Mouse (Mus musculus): ENCODE results near the gene Ltb4r2. TPM values are rescaled to one million over a fixed set of nuclear protein-coding genes. Genes with fewer than 3 reads are reported as not detected.
A peak's percentile ranks its signal among the peaks of the same experiment; 100 is the strongest.

Gene Ltb4r2
- polyA plus RNA-seq, 1 experiment, result 0.07 TPM

DNA sequence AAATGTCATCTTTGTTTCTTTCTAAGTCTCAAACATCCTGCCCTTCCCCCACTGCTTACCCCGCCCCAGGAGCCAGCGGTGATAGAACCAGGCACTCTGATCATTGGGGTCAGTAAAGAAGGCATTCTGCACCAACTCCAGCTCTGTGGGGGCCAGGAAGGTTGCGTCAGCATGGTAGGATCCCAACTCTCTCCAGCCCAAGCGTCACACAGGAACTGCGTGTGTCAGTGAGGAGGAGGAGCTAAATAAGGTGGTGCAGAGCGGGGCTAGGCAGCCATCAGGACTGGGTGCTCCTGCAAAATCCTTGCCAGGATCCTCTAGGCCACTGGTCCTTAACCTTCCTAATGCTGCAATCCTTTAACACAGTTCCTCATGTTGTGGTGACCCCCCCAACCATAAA, 41.5 kb upstream of the Ltb4r2 start:
- no peak overlapping the region for H3K27ac ChIP-seq (ENCODE audit: control insufficient read depth, insufficient read depth, low read depth, low read length)
- no peaks in the 10 kb centered on the region for H3K27me3 ChIP-seq (ENCODE audit: control insufficient read depth, insufficient read depth, low read length)
- no peak for TF ChIP-seq POLR2A (IDR thresholded peaks at IDR 0.05; ENCODE audit: control insufficient read depth, low read depth, low read length)
- TF ChIP-seq CTCF (IDR thresholded peaks at IDR 0.05; ENCODE audit: control insufficient read depth, insufficient read depth, insufficient replicate concordance, low read depth, low read length), result no peak
- no peaks in the 10 kb centered on the region for H3K36me3 ChIP-seq (ENCODE audit: control insufficient read depth, insufficient read depth, low read length)
- H3K4me3 ChIP-seq (ENCODE audit: control insufficient read depth, low read depth, low read length), result no peak overlapping the region
- peaks cover 4% of the 10 kb centered on the region for H3K4me1 ChIP-seq (ENCODE audit: control insufficient read depth, insufficient read depth, low read length)

- Histone ChIP-seq H3K4me3 (ENCODE audit: control insufficient read depth, low read depth, low read length) (no peak overlapping the region), H3K36me3 (ENCODE audit: control insufficient read depth, insufficient read depth, low read length) (no peaks in the 10 kb centered on the region), H3K4me1 (ENCODE audit: control insufficient read depth, insufficient read depth, low read length) (peaks cover 4% of the 10 kb centered on the region), H3K27me3 (ENCODE audit: control insufficient read depth, insufficient read depth, low read length) (no peaks in the 10 kb centered on the region), H3K27ac (ENCODE audit: control insufficient read depth, insufficient read depth, low read depth, low read length) (no peak overlapping the region)
- TF ChIP-seq CTCF (IDR thresholded peaks at IDR 0.05; ENCODE audit: control insufficient read depth, insufficient read depth, insufficient replicate concordance, low read depth, low read length) (no peak), POLR2A (IDR thresholded peaks at IDR 0.05; ENCODE audit: control insufficient read depth, low read depth, low read length) (no peak)
Measured at GRCm38 (mm10) chr14:55720666-55721065, 40.6 kb upstream of the Ltb4r2 start.

GRCm38 (mm10) chr14:55721076-55721475, 40.2 kb upstream of the Ltb4r2 start:
- Histone ChIP-seq H3K27me3 (ENCODE audit: control insufficient read depth, insufficient read depth, low read length) (no peaks in the 10 kb centered on the region), H3K4me1 (ENCODE audit: control insufficient read depth, insufficient read depth, low read length) (peaks cover 4% of the 10 kb centered on the region), H3K27ac (ENCODE audit: control insufficient read depth, insufficient read depth, low read depth, low read length) (no peak overlapping the region), H3K36me3 (ENCODE audit: control insufficient read depth, insufficient read depth, low read length) (no peaks in the 10 kb centered on the region), H3K4me3 (ENCODE audit: control insufficient read depth, low read depth, low read length) (no peak overlapping the region)
- TF ChIP-seq POLR2A (IDR thresholded peaks at IDR 0.05; ENCODE audit: control insufficient read depth, low read depth, low read length) (no peak), CTCF (IDR thresholded peaks at IDR 0.05; ENCODE audit: control insufficient read depth, insufficient read depth, insufficient replicate concordance, low read depth, low read length) (no peak)

DNA sequence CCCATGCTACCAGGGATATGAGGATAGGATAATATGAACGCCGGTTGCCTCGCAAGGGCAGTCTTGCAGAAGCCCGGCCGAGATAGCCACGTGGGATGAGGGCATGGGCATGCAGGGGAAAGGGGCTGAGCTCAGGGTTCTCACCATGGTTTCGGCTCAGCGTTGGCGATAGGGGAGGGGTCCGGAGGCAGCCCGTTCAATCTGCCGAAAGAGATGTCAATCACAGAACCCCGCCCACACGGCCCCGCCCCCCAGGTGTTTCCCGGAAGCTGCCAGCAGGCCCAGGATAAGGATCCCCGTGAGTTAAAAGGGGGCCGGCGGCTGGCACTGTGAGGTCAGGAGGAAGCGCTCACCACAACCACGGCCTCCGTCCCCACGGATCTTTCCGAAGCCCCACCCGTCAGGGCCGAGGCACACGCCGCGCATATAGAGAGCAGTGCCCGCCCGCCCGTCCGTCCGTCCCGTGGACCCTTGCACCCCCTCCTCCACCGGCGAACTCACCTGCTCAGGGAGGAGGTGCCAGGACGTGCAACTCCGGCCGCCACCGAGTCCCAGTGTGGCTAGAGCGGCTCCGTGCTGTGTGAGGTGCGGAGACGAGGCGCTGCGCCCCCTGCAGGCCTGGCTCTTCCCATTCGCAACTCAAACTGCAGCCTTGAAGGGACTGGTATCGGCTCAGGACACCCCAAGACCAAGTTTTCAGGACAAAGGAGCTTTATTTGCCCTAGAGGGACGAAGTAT, 39.4 kb upstream of the Ltb4r2 start, which contains the start of gene Rabggta:
Rabggta (minus strand) TSS at position 564 of the 738 bp plus-strand sequence.
- TF ChIP-seq POLR2A (IDR thresholded peaks at IDR 0.05; ENCODE audit: control insufficient read depth, low read depth, low read length), result peak; percentile 39
- TF ChIP-seq CTCF (IDR thresholded peaks at IDR 0.05; ENCODE audit: control insufficient read depth, insufficient read depth, insufficient replicate concordance, low read depth, low read length), result peak; percentile 97
- H3K4me3 ChIP-seq (ENCODE audit: control insufficient read depth, low read depth, low read length), result peak within 1 kb of the TSS; percentile 92
- peaks cover 4% of the 10 kb centered on the region for H3K4me1 ChIP-seq (ENCODE audit: control insufficient read depth, insufficient read depth, low read length)
- H3K27me3 ChIP-seq (ENCODE audit: control insufficient read depth, insufficient read depth, low read length), result no peaks in the 10 kb centered on the region
- no peaks in the 10 kb centered on the region for H3K36me3 ChIP-seq (ENCODE audit: control insufficient read depth, insufficient read depth, low read length)
- peak within 1 kb of the TSS; percentile 32; the same call in 1 of the 2 replicates for H3K27ac ChIP-seq (ENCODE audit: control insufficient read depth, insufficient read depth, low read depth, low read length)

DNA sequence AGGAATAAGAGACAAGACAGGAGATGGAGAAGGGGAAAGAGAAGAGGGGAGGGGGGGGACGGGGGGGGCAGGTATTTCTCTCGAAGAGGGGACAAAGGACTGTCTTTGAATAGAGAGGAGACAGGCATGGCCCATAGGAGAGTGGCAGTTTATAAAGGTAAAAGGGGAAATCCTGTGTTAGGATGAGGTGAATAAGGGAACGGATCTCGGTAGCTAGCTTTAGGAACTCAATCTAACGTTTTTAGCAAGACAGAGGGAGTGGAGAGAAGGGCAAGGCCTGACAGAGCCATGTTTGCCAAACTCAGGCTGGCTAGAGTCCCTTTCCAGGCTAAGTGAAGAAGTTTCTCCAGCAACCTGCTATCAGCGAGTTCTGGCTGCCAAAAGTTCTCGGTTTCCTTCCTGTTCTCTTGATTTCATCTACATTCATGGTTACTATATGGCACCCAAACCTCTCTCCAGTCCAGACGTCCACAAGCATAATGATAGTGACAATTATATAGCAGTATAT, 38.7 kb upstream of the Ltb4r2 start:
- Histone ChIP-seq H3K4me3 (ENCODE audit: control insufficient read depth, low read depth, low read length) (no peak overlapping the region), H3K4me1 (ENCODE audit: control insufficient read depth, insufficient read depth, low read length) (peaks cover 4% of the 10 kb centered on the region), H3K27me3 (ENCODE audit: control insufficient read depth, insufficient read depth, low read length) (no peaks in the 10 kb centered on the region), H3K36me3 (ENCODE audit: control insufficient read depth, insufficient read depth, low read length) (no peaks in the 10 kb centered on the region), H3K27ac (ENCODE audit: control insufficient read depth, insufficient read depth, low read depth, low read length) (0 out of 2 replicates have a peak overlapping the region, but pooled peaks have one; percentile 16)
- TF ChIP-seq CTCF (IDR thresholded peaks at IDR 0.05; ENCODE audit: control insufficient read depth, insufficient read depth, insufficient replicate concordance, low read depth, low read length) (no peak), POLR2A (IDR thresholded peaks at IDR 0.05; ENCODE audit: control insufficient read depth, low read depth, low read length) (no peak)

- H3K27ac ChIP-seq (ENCODE audit: control insufficient read depth, insufficient read depth, low read depth, low read length), result no peak overlapping the region
- H3K36me3 ChIP-seq (ENCODE audit: control insufficient read depth, insufficient read depth, low read length), result no peaks in the 10 kb centered on the region
- TF ChIP-seq POLR2A (IDR thresholded peaks at IDR 0.05; ENCODE audit: control insufficient read depth, low read depth, low read length), result no peak
- no peak overlapping the region for H3K4me3 ChIP-seq (ENCODE audit: control insufficient read depth, low read depth, low read length)
- H3K27me3 ChIP-seq (ENCODE audit: control insufficient read depth, insufficient read depth, low read length), result no peaks in the 10 kb centered on the region
- peaks cover 4% of the 10 kb centered on the region for H3K4me1 ChIP-seq (ENCODE audit: control insufficient read depth, insufficient read depth, low read length)
Measured at GRCm38 (mm10) chr14:55723433-55723832, 37.8 kb upstream of the Ltb4r2 start.

DNA sequence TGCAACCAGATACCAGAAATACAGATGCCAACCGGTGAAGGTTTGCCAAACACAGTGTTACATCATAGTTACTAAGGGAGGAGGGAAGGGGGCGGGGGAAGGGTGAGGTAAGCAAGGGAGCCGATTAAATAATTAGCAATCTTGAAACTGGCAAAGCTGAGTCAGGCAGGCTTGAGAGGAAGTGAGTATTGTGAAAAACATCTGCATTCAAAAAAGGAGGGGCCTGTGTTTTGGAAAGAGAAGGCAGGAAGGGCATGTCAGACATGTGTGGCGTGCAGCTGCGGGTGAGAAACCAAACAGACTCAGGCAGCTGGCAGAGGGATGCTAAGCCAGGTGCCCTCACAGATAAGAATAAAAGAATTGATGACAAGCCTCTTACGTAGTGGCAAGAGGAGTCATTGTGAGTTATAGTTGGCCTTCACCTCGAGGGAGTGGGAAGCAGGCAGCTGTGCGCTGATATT, 36.8 kb upstream of the Ltb4r2 start:
- Histone ChIP-seq H3K36me3 (ENCODE audit: control insufficient read depth, insufficient read depth, low read length) (no peaks in the 10 kb centered on the region), H3K27ac (ENCODE audit: control insufficient read depth, insufficient read depth, low read depth, low read length) (no peak overlapping the region), H3K4me3 (ENCODE audit: control insufficient read depth, low read depth, low read length) (no peak overlapping the region), H3K27me3 (ENCODE audit: control insufficient read depth, insufficient read depth, low read length) (no peaks in the 10 kb centered on the region), H3K4me1 (ENCODE audit: control insufficient read depth, insufficient read depth, low read length) (peaks cover 4% of the 10 kb centered on the region)
- TF ChIP-seq CTCF (IDR thresholded peaks at IDR 0.05; ENCODE audit: control insufficient read depth, insufficient read depth, insufficient replicate concordance, low read depth, low read length), result no peak
- no peak for TF ChIP-seq POLR2A (IDR thresholded peaks at IDR 0.05; ENCODE audit: control insufficient read depth, low read depth, low read length)
